Mouse (Mus musculus): ENCODE data around the gene Bcl2l1.

Bcl2l1 gene

GRCm38 (mm10) chr2:152756474-152757393 is 74.8 kb downstream of the Bcl2l1 start:
- no peak for TF ChIP-seq GATA4 (IDR thresholded peaks at IDR 0.05; ENCODE audit: insufficient replicate concordance, low read length)

GRCm38 (mm10) chr2:152753944-152754711 is 77.4 kb downstream of the Bcl2l1 start, which contains the start of gene Cox4i2:
Gene Cox4i2, plus strand, starts transcription at chr2:152754173.
- no peak for TF ChIP-seq GATA4 (IDR thresholded peaks at IDR 0.05; ENCODE audit: insufficient replicate concordance, low read length)

- no peak for TF ChIP-seq GATA4 (IDR thresholded peaks at IDR 0.05; ENCODE audit: insufficient replicate concordance, low read length)
Measured at GRCm38 (mm10) chr2:152742435-152742834, 89.1 kb downstream of the Bcl2l1 start.

- no peak; the same call in 1 of the 2 replicates for TF ChIP-seq GATA4 (IDR thresholded peaks at IDR 0.05; ENCODE audit: insufficient replicate concordance, low read length)
Measured at GRCm38 (mm10) chr2:152741153-152742041, 90.1 kb downstream of the Bcl2l1 start.

- TF ChIP-seq GATA4 (IDR thresholded peaks at IDR 0.05; ENCODE audit: insufficient replicate concordance, low read length) = no peak
Measured at GRCm38 (mm10) chr2:152740490-152740889, 91.0 kb downstream of the Bcl2l1 start.

- no peak for TF ChIP-seq GATA4 (IDR thresholded peaks at IDR 0.05; ENCODE audit: insufficient replicate concordance, low read length)
Measured at GRCm38 (mm10) chr2:152739842-152740260, 91.7 kb downstream of the Bcl2l1 start.

- TF ChIP-seq GATA4 (IDR thresholded peaks at IDR 0.05; ENCODE audit: insufficient replicate concordance, low read length) = no peak
Measured at GRCm38 (mm10) chr2:152739031-152739841, 92.3 kb downstream of the Bcl2l1 start.

- TF ChIP-seq GATA4 (IDR thresholded peaks at IDR 0.05; ENCODE audit: insufficient replicate concordance, low read length) = no peak
Measured at GRCm38 (mm10) chr2:152738341-152738740, 93.2 kb downstream of the Bcl2l1 start.

- no peak for TF ChIP-seq GATA4 (IDR thresholded peaks at IDR 0.05; ENCODE audit: insufficient replicate concordance, low read length)
Measured at GRCm38 (mm10) chr2:152737306-152738221, 94.0 kb downstream of the Bcl2l1 start.

GRCm38 (mm10) chr2:152736748-152737147 is 94.8 kb downstream of the Bcl2l1 start:
- no peak for TF ChIP-seq GATA4 (IDR thresholded peaks at IDR 0.05; ENCODE audit: insufficient replicate concordance, low read length)

GRCm38 (mm10) chr2:152736090-152736601 is 95.4 kb downstream of the Bcl2l1 start, which contains the start of gene Id1:
Gene Id1, plus strand, starts transcription at chr2:152736251.
- TF ChIP-seq GATA4 (IDR thresholded peaks at IDR 0.05; ENCODE audit: insufficient replicate concordance, low read length) = no peak

GRCm38 (mm10) chr2:152734984-152735383 is 96.5 kb downstream of the Bcl2l1 start:
- no peak for TF ChIP-seq GATA4 (IDR thresholded peaks at IDR 0.05; ENCODE audit: insufficient replicate concordance, low read length)

GRCm38 (mm10) chr2:152734501-152734900 is 97.0 kb downstream of the Bcl2l1 start:
- no peak for TF ChIP-seq GATA4 (IDR thresholded peaks at IDR 0.05; ENCODE audit: insufficient replicate concordance, low read length)
